Mouse (Mus musculus) frontal cortex, postnatal 14 days (tissue): ENCODE results near the gene BC049352.
A peak's percentile ranks its signal among the peaks of the same experiment; 100 is the strongest.

ENCODE experiments used
- DNase-seq, 2 experiments: peaks; one replicate each; pipeline ENCODE4 v3.0.0; 2022; ENCODE audit warnings: low spot score in 2 of 2

Gene BC049352

DNA sequence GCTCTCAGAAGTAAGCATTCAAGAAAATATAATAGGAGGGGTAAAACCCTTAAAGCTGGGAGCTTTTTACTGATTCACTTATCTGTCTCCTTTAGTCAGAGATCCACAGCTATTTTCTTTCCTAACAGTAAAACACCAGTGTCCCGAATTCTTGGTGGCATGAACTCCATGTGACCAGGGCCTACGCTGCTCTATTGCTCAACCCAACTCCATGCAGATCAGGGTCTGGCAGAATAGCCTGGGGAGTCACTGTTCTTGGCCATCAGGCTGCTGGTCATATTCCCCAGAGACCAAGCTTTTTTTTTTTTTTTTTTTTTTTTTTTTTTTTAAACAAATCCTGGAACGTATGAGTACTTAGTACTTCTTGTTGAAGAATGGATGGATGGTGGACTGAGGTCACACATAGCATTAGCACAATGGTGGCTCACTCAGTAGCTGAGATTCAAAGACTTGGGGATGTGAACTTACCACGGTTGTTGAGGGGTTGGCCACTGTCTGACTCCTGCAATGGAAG lies 7.9 kb downstream of the BC049352 start:
- DNase-seq: no peak

DNA sequence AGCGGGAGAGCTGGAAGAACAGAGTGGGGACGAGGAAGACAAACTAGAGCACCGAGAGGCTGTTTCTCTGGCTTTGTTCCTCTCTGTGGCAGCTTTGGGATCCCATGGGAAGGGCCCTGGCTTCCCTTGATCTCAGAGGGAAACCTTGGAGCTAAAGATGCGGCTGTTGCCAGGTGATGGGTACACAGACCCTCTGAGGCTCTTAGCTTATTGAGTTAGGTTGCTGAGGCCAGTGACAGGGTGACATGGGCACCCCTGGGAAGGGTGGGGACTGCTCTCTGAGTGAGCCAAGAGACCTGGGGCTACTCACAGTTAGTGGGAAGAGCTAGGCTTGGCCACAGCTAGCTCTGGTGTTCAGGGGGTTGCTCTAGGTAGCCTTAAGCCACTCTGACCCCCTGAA lies 13.7 kb downstream of the BC049352 start:
- DNase-seq: no peak

DNA sequence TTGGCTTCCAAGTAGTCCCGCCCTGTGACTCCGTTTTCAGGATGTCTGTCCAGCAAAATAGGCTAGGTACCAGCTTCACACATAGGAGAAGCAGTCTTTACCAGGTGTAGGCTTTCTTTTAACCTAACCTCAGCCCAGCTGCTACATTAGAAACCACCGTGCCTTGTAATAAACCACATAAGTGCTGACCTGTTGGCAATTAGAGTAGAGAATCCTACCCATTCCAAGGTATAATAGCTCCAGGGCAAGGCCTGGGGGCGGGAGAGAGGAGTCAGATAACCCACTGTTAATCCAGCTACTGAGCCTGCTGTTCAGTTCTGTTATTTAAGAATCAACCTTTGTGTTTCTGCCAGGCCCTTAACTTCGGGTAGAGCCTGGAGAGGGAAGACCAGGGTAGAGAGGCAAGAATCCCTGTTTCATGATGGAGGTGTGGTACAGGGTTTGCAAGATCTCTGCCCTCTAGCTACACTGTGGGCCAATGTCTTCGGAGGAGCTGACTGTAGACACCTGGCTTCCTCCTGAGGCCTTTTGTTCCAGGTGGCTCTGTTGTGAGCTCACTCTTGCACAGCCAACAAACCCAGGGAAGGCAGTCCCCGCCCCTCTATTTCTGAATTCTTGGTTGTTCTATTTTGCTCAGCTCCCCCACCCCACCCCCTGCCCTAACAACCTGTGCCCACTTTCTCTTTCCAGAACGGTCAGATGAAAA lies 14.5 kb downstream of the BC049352 start:
- no peak for DNase-seq

DNA sequence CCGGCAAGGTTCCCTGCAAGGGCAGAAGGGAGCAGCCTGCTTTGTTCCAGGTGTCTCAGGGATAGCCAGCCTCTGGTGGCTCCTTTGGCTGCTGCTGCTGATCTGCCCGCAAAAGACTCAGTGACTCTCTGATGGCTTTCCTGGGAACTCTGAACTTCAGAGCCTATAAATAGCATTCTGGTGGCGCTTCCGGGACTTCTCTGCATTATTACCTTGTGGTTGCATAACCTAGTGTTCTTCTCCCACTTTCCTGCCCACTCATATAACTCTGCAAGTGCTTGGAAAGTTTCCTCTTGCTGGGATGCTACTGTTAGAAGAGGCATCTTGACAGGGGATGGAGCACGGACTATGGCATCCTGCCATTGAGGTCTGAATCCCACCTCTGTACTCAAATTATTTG lies 15.7 kb downstream of the BC049352 start:
- DNase-seq: no peak

DNA sequence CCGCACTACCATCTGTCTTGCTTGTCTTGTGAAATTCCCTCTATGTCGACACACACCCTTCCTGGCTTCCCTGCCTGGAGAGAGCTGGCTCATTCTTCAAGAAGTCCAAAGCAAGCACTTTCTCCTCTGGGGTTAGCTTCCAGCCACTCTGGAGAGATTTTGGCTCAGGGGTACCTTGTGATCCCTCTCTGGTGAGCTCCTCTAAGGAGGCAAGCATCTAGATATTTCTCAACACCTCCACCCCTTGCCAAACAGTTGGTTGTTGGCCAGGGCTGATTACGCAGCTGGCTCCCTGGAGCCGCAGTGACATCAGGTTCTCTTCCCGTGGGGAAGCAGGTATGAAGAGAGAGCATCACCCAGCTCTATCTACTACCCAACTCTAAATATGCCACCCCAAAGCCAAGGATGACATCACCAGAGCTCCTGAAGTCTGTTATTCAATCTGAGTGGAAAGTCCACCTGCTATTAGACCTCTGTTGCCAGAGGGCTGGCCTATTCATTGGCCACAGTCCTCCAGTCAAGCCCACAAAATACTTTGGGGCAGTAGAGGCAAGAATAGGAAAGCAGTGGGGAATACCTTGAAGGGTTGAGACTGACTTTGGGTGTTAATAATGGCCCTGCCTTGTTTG lies 19.6 kb downstream of the BC049352 start:
- DNase-seq: no peak

DNA sequence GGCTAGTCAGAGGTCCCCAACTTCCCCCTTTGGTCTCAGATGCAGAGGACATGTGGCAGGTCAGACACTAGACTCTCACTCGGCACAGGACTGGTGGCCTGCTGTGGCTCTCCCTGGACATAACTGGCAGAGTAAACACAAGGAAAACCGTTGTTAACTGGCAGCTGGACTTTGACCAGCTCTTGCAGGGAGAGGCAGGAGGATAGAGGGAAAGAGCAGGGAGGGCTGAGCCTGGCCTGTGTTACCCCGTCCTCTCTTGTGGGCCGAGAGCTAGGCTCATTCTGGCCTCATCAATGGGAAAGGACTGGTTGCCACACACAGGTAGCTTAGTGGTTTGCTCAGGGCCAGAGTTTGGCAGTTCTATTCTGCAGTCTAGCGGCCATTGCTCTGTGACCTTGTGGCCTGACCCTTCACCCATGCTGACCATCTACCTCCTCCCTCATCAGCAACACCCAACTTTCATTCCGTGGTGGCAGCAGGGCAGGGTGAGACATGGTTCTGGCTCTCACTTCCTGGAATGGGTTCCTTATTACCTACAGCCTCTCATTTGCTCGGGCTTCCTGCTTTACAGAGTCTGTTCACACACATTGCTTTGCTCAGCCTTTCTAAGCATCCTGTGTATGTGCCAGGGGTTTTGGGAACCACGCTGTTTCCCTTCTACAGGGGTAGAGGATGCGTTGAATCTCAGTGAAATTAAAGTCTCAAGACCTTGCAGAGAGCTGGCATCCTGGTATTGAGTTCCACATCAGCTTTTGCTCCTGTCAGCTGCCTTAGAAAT lies 20.4 kb downstream of the BC049352 start:
- DNase-seq: no peak

DNA sequence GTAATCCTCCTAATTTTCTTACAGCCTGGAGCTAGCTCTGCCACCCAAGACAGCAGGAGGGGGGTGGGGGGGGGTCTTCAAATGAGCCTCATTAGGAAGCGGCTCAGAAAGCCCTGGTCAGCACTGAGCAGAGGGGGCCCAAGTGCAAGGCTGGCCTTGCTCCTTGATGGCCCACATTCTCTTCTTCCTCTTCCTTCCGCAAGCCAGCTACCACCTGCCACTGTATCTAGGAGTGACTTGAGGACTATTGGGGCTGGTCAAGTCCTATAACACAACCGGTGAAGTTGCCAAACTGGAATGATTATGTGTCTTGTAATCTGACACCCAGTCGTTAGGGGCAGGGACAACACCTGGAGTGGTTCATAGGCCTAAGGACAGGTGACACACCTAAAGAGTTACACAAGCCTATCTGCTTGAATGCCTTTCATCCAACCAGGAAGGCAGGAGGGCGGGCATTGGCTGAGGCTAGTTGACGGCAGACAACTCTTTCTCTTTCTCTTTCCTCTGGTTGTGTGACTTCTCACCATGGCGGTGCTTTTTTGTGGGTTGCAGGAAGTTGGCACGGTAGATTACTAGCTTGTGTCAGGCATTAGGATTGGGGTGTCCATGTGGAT lies 22.1 kb downstream of the BC049352 start, which contains the start of gene Tmprss4:
TSS of gene Tmprss4 (minus strand) at position 296 of the 614 bp plus-strand sequence.
- DNase-seq: no peak

DNA sequence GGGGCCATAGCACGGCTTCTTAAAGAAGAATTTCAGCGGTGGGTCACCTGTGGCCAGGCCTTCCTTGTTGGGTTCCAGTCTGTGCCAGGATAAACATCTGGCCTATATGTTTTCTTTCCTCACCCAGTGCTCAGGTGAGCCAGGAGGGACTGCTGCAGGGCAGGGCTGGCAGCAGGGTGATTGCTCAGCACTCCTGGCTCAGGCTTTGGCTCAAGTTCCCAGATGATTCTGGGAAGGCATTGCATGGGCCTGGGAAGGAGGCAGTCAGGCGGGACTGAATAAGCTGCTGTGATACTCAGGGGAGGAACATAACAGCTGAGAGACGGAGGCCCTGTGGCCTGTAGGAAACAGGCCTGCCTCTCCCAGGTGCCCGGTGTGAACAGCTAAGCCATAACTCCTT lies 23.3 kb downstream of the BC049352 start:
- DNase-seq: no peak

DNA sequence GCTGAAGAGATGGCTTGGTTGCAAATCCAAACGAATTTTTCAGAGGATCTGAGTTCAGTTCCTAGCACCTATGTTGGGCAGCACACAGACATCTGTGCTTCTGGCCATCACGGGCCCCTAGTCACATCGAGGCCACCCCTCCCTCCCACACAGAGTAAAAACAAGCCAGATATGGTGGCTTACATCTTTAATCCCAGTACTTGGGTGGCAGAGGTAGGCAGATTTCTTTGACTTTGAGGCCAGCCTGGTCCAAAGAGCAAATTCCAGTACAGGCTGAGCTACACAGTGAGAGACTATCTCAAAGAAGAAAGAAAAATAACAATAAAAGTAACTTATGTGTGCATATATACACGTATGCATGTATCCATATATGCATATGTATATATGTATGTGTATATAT lies 24.3 kb downstream of the BC049352 start:
- DNase-seq: no peak

DNA sequence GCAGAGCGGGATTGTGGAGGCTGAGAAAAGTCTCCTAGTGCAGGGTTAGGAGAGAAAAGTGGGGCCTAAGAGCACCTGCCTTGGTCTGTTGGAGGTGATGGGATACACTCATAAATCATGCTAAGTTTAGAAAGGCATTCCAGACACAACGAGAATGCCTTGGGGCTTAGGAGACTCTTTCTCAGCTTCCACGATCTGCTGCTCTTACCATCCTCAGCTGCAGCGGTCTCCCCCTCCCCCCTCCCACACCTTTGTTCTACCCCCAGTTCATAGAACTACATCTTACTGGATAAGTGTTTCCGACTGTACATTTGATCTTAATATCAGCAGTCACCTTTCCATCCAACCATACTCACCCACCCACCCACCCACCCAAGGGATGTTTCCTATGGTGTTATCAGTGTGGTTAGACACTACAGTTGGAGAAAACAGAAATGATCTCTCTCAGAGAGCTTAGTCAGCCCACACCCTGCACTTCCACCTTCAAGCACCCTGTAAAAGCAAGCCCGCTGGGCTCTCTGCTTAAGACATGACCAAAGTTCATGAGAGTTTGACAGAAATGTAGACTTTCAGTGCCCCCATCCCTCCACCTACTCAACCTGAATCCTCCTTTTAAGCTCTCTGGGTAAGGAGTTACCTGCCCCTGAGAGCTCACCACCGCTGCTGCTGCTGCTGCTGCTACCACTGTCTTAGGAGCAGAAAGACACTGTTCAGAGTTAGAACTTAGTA lies 25.4 kb downstream of the BC049352 start:
- DNase-seq: no peak

DNA sequence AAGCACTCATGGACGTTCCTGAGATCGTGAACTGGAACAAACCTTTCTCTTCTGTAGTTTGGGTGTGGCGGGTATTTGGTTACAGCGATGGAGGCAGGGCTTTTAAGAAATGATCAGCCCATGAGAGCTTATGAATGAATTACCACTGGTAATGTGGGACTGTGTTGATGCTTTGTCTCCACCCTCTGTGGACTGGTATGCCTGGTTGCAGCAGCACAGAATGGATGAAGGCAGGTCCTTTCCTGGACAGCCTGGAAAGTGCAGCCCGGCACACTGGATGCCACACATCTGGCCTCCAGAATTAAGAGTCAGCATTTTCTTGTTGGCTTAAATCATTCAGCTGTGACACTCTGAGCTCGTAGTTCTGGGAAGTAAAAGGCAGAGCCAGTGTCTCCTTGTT lies 30.2 kb downstream of the BC049352 start:
- DNase-seq: no peak

DNA sequence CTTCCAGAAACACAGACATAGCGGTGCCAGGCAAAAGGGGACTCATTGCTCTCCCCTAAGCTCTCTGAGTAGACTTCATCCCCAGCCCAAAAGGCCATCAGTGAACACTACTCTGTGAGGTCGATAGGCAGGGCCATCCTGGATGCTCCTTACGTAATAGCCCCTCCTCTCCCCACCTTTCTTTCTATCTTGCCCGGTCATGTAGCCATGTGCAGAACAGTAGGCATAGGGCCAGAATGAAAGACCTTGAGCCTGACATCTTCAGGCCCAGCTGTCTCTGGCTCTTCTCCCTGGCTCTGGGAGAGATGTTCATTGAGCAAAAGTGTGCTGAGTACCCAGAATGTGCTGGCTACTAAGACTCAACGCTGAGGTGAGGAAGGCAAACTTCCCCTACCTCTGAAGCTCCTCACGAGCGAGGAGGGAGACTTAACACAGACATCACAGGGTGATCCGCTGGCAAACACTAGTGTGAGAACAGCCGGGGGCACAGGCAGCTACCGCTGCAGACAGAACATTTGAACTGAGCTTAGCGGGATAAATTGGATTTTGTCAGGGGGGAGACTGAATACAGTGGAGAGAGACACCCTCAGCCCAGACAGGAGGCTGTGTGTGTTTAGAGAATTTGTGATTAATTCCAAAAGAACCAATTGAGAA lies 33.8 kb downstream of the BC049352 start:
- no peak for DNase-seq

DNA sequence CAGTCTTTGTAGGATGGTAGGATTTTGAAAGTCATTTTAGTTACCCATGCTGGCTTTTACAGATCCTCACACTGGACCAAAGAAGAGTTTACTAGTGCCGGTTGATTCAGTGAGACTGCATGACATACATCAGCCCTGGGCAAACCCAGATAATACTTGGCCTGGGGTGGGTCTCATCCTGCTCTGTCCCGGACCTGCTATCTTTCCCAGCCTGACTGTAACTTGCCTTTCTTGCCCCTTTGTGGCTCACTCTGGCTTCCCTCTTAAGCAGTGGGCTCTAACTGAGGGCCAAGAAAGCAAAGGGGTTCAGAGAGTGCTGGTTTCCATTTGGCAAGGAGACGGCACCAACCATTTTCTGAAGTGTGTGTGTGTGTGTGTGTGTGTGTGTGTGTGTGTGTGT lies 37.8 kb downstream of the BC049352 start:
- no peak for DNase-seq

DNA sequence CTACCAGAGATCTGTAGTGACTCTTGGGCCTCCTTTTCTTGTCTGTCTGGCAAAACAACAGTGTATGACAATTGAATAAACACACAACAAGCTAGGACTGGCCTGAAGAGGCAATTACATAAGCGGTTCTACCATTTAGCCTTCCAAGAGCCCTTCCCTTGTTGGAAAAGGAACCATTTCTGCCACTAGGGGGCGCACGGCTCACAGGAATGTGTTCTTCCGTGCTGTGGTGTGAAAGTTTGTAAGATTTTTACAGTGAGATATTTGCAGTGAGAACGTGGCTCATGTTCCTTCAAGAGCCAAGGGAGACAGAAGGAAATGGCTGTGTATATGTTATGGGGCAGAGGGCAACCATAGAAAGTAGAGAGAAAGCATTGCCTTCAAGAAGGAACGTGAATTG lies 39.8 kb downstream of the BC049352 start:
- peak; percentile 77 to 94 for DNase-seq

DNA sequence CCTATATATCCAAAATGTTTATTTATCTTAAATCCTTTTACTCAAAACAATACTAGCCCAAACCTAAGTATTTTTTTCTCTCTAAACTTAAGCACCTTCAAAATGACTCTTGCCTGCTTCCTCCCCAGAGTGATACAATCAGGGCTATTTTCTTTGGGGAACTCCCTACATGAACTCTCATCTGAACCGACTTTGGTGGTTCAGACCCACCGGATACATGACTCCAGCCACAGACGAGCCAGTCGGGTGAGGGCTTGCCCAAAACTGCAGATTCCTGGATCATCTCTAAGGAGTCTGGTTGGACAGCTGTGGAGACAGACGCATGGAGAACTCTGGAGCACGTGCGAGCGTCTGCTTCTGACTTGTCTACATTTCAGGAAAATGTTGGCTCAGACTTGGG lies 47.6 kb downstream of the BC049352 start:
- DNase-seq: no peak

DNA sequence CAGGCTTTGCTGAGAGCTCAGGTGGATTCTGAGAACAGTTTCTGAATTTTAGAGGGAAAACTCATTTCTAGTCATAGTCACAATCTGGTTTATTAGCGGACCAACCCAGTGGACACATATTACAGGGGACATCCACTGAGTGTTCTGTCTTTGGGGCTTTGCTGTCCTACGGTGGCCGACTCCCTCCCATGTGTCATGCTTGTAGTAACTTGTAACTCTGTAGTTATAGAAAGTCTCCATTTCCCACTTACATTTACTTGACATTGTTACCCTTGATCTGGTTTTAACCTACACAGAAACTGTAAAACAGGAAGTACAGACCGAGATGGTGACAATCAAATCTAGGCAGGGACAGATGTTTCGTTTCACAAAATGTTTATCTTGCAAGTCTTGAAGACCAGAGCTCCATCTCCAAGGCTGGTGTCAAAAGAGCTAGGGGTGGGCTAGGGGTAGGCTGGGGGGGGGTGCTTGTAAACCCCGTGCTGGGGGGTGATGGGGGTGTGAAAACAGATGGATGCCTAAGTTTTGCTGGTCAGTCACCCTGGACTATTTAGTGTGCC lies 53.9 kb downstream of the BC049352 start:
- DNase-seq: no peak

DNA sequence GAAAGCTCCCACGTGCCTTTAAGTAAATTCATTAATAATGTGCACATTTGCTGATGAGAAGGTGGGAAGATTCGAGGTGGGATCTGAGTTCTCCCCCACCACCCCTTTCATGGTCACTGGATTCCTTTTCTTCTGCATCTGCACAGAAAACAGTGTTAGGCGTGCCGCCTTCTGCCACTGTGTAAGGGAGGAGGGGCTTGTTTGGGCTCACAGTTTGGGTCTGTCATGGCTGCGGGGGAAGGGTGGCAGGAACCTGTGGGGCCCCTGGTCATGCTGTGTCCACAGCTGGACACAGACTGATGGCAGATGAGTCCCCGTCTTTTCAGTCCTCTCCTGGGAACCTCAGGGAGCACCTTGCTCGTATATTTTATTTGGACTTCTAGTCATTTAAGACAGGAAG lies 54.9 kb downstream of the BC049352 start:
- no peak for DNase-seq

DNA sequence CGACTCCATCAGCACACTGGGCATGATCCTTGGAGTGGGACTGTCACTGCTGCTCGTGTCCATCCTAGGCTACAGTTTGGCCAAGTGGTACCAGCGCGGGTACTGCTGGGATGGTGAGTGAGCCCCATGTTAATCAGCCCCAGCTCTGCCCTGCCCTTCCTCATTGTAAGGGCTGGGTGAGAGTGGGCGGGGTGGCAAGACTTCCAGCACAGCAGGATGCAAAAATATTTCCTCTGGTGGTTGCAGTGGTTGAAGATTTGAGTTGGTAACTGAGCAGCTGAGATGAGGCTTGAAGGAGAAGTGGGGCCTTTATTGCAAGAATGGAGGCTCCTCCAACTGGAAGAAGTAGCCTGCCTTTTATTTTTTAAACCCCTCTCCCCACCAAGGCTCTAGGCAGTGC lies 59.6 kb downstream of the BC049352 start:
- no peak for DNase-seq

DNA sequence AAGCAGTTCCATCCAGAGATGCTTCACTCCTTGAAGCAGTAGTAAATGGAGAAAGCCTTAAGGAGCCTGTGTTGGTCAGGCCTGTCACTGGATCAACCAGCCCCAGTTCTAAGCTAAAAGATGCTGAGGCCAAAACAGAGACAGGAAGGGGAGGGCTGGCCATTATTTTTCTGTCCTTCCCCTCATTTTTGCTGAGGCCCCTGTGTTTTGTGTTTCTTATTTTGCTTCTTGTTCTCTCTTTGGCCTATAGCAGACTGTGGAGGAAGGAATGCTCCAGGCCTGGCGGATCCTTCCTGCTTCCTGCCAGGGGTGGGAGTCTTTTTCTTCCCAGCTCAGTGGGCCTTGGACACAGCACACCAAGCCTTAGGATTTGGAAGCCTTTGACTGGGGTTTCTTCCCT lies 63.6 kb downstream of the BC049352 start:
- no peak for DNase-seq

DNA sequence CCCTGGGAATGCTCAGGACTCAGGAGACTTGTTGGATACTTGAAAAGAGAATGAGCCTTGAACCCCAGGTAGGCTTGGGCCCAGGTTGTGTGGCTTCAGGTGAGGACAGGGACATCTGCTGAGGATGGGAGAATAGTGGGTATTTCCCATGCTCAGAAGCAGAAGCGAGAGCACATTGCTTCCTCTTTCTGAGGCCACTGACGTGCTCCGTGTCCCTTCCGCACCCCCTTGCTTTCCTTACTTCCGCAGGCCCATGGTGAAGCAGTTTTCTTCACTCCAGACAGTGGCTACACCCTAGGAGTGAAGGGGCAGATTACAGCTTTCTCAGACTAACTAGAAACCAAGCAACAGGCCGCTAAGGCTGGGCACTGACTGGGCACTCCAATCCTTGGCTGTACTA lies 64.3 kb downstream of the BC049352 start:
- DNase-seq: peak in 1 of 2 experiments; percentile 20

DNA sequence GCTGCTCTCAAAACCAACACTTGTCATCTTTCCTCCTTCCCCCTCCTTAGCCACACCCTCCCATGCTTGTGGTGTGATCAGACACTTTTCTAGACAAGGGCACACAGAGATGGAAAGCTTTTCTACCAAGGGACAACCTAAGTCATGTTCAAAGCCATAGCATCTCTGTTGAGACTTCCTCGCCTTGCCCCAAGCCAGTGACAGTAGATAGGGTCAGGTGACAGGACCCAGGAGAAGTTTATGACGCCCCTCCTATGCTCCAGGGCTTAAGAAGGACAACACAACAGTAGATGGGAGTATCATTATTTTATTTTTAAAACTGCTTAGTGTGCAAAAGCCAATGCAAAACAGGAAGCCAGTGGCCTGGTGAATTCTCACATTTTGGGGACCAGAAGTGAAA lies 65.7 kb downstream of the BC049352 start:
- DNase-seq: no peak
